Mouse (Mus musculus) cerebellum, adult 2 months (tissue): ENCODE results near the gene Zdhhc16.

ENCODE experiments used
- CTCF ChIP-seq: fragments of 200-500 bp; IDR thresholded peaks from 2 replicates; pipeline ENCODE4 v1.5.1; 2011; ENCODE audit warnings: low read depth, mild to moderate bottlenecking, control low read depth, low read length, moderate library complexity, borderline replicate concordance; ENCODE audit not compliant: insufficient read depth
- POLR2A ChIP-seq: fragments of 200-500 bp; IDR thresholded peaks from 2 replicates; pipeline ENCODE4 v1.6.1; 2011; ENCODE audit warnings: low read length, control low read depth, borderline replicate concordance; ENCODE audit not compliant: insufficient read depth

GRCm38 (mm10) chr19:41902848-41903593 lies 30.3 kb upstream of the Zdhhc16 start:
- TF ChIP-seq POLR2A (no peak), CTCF (no peak)
